8 mouse cellular contexts compared by ENCODE assay signal in genomic region chr7:110286838-110287475, GRCm38 (mm10).
DNase-seq lines count a peak whose midpoint lies in the region; ATAC-seq lines count a peak whose summit lies in the region.

No protein-coding gene starts in this region.

- H3K4me1 ChIP-seq in intestine, embryonic 16.5 days (ENCODE audit: control insufficient read depth, insufficient read depth, low read length) = peaks cover 11% of the 10 kb centered on the region; the same call in 1 of the 2 replicates
- H3K4me1 ChIP-seq in midbrain, embryonic 10.5 days = peaks cover 15% of the 10 kb centered on the region

- intact Hi-C loops in left cerebral cortex, postnatal 25 days (cut with DNase I) = loop anchor here (1.0 to 5.0 kb wide), 5 partner anchors 145 to 515 kb away; no protein-coding TSS in a partner anchor

- peak; percentile 85 for DNase-seq in adrenal gland, adult 2 months
- peak; percentile 87 for DNase-seq in embryo, embryonic 9.5 days (ENCODE audit: extremely low spot score)
- DNase-seq in left cerebral cortex, postnatal 25 days (ENCODE audit: low spot score in 2 of 2) = peak; percentile 83
- peak; percentile 83 for DNase-seq in midbrain, embryonic 10.5 days (ENCODE audit: low spot score)
- DNase-seq in right cerebral cortex, postnatal 25 days = peak; percentile 74
- DNase-seq in urinary bladder, postnatal 25 days (ENCODE audit: low spot score) = peak; percentile 83

- H3K4me2 ChIP-seq in intestine, embryonic 16.5 days (ENCODE audit: low read depth, low read length) = no peak overlapping the region

- no peaks in the 10 kb centered on the region for H3K9me3 ChIP-seq in intestine, embryonic 16.5 days (ENCODE audit: control insufficient read depth, low read length)
- H3K9me3 ChIP-seq in midbrain, embryonic 10.5 days (replicated peaks) = 0 out of 2 replicates have a peak, but pooled peaks cover 2% of the 10 kb centered on the region

- no peaks in the 10 kb centered on the region for H3K27me3 ChIP-seq in intestine, embryonic 16.5 days (replicated peaks; ENCODE audit: control insufficient read depth, insufficient read depth, low read length)
- H3K27me3 ChIP-seq in midbrain, embryonic 10.5 days (ENCODE audit: low read depth, poor library complexity, severe bottlenecking) = no peaks in the 10 kb centered on the region

- WGBS in intestine, embryonic 16.5 days = 9% methylated on average over 12 of the region's 12 CpGs
- WGBS in midbrain, embryonic 10.5 days = 9% methylated on average over 12 of the region's 12 CpGs

- H3K4me3 ChIP-seq in intestine, embryonic 16.5 days (ENCODE audit: low read length) = no peak overlapping the region
- H3K4me3 ChIP-seq in midbrain, embryonic 10.5 days = no peak overlapping the region

- H3K36me3 ChIP-seq in intestine, embryonic 16.5 days (ENCODE audit: control insufficient read depth, insufficient read depth, low read length) = no peaks in the 10 kb centered on the region
- peaks cover 7% of the 10 kb centered on the region for H3K36me3 ChIP-seq in midbrain, embryonic 10.5 days

- peak; percentile 45 for ATAC-seq in granulocyte monocyte progenitor cell, adult 5-6 weeks (replicated peaks; ENCODE audit: poor library complexity, severe bottlenecking)
- peak; percentile 83 for ATAC-seq in intestine, embryonic 16.5 days

- H3K9ac ChIP-seq in intestine, embryonic 16.5 days (ENCODE audit: low read depth, low read length) = no peak overlapping the region

- H3K27ac ChIP-seq in intestine, embryonic 16.5 days (ENCODE audit: low read length) = no peak overlapping the region
- H3K27ac ChIP-seq in midbrain, embryonic 10.5 days (replicated peaks) = peak overlapping the region; percentile 49
